Mouse (Mus musculus) lung, postnatal 10 days (tissue): ENCODE measurements around the gene Ryk.
"Not testable (repeated sequence)": the region's sequence is repeated elsewhere in the genome, so short reads cannot be mapped to it uniquely, and the experiment has no call there.

ENCODE experiments used
- DNase-seq: peaks from one replicate; pipeline ENCODE4 v3.0.0; 2021

The Ryk gene

GRCm38 (mm10) chr9:102907521-102908246, 73.0 kb downstream of the Ryk start:
- no peak for DNase-seq

- no peak for DNase-seq
Measured at GRCm38 (mm10) chr9:102911526-102911925, 76.8 kb downstream of the Ryk start.

GRCm38 (mm10) chr9:102912516-102913035, 77.9 kb downstream of the Ryk start:
- no peak for DNase-seq

DNA sequence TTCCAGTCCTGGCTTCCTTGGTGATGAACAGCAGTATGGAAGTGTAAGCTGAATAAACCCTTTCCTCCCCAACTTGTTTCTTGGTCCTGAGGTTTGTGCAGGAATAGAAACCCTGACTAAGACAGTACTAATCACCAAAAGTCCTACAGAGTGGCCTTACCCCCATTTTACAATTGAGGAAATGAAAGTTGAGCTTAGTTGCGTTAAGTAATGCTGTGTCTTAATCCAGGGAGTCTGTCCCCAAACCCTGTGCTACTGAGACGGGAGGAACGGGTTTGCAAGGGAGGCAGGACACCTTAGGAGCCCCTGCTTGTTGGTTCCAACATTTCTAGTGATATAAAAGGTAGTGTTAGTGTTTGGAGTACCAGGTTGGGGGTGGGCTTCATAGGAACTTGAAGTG, 78.9 kb downstream of the Ryk start:
- DNase-seq: not testable (repeated sequence)

DNA sequence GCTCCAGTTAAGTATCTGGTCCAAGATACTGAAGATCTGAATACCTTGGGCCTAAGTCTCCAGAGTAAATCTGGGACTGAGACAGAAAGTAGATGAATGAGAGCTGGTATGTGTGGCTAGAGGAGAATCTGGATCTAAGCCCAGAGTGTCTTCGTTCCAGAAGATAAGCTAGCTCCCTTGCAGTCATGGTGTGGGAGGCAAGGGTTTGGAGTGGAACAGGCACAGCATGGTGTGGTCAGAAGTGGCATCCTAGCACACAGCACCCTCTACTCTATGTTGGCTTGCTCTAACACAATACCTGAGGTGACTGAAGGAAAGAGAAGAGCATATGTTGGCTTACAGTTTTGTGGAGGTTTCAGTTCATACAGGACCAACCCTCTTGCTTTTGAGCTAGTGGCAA, 79.9 kb downstream of the Ryk start:
- DNase-seq: no peak

- no peak for DNase-seq
Measured at GRCm38 (mm10) chr9:102915292-102915854, 80.7 kb downstream of the Ryk start.

- peak; percentile 66 for DNase-seq
Measured at GRCm38 (mm10) chr9:102916076-102916475, 81.4 kb downstream of the Ryk start.

- no peak for DNase-seq
Measured at GRCm38 (mm10) chr9:102917532-102918129, 82.9 kb downstream of the Ryk start.

- no peak for DNase-seq
Measured at GRCm38 (mm10) chr9:102919486-102919885, 84.8 kb downstream of the Ryk start.

DNA sequence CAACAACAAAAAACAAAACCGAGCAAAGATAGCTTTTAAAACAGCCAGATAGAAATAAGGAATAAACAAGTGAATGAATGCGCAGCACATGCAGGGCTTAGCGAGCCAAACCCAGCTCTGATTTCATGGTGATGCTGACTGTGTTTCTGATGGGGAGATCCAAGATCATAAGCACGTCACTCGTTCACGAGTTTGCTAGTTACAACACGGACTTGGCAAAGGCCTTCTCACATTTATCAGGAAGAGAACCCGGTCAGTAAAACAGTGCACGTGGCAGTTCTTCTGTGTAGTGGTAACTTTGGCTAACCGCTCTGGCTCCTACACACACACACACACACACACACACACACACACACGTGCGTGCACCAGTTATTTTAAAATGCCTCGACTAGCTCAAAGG, 87.1 kb downstream of the Ryk start:
- peak; percentile 53 for DNase-seq

DNA sequence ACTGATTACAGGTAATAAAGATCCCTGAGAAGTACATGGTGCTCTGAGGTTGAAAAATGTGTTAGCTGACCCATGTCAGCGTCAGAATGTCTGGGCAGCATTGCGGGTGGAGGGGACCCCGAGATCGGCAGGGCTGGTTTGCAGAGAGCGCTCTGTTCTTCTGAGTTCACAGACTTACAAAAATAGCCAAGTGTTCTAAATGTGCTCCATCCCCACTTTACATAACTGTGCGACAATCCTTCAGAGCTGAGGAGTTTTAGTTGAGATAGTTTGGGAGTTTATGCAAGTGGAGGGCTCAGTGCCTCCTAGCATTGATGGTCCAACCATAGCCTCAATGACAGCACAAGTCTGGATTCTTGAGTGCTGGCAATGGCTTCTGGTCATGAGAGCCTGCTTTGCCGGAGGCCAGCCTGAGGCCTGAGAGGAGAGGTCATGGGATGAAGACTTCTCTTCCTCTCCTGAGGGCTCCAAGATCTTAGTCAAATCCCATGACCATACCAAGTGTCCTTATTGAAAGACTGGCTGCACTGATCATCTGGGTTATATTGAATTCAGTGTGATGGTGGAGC, 88.2 kb downstream of the Ryk start:
- no peak for DNase-seq

- no peak for DNase-seq
Measured at GRCm38 (mm10) chr9:102923836-102924235, 89.1 kb downstream of the Ryk start.

GRCm38 (mm10) chr9:102924627-102925316, 90.1 kb downstream of the Ryk start:
- no peak for DNase-seq

DNA sequence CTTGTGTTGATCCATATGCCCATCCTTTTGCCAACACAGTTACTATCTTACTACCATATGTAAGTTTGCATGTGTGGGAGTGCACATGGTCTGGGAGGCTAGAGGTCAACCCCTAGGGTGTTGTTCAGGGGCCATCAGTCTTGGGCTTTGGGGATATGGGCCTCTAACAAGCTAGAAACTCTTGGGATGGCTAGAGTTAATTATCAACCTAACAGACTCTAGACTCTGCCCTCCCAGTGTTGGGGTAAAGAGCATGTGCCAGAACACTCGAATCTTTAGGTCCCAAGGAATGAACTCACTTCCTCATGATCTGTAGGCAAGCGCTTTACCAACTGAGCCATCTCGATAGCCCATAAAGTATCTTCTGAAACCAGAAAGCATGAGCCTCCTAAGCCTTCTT, 91.4 kb downstream of the Ryk start:
- no peak for DNase-seq

DNA sequence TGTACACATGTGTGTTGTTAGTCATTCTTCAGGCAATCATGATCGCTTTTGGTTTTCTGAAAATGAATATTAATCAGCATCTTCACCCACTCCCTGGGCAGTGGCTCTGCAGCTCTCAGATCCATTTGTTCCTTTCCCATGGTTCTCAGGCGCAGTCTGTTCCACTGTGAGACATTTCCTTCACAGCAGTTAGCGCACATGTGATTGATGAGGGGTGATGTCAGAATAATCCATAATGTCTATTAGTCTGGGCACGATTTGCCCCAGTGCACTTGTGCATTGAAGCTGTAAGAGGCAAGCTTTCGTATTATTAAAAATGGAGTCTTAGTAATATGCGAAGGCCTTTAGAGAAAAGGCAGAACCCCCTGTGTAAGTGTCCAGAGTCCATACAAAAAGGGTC, 95.1 kb downstream of the Ryk start:
- no peak for DNase-seq

GRCm38 (mm10) chr9:102933925-102934721, 99.4 kb downstream of the Ryk start:
- peak; percentile 63 for DNase-seq

DNA sequence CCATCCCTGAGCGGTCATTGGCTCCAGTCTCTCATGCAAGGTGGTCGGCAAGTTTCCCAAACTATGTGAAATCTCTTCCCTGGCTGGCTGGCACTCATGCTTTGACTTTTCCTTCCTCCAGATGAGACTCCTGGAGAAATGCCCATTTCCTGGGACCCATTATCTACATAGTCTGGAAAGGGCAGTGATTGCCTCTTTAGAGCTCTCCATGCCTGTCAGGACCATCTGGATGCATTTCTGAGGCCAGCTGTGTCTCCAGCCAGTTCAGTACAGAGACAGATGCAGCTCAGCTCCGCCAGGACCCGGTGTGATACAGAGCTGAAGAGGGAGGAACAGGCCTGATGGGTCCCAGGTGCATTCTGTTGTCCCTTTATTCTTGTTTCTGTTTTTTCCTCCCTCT, 107.5 kb downstream of the Ryk start:
- peak; percentile 36 for DNase-seq

- DNase-seq: no peak
Measured at GRCm38 (mm10) chr9:102944891-102945290, 110.2 kb downstream of the Ryk start.

GRCm38 (mm10) chr9:102946469-102947015, 111.8 kb downstream of the Ryk start:
- no peak for DNase-seq

- no peak for DNase-seq
Measured at GRCm38 (mm10) chr9:102948706-102949105, 114.0 kb downstream of the Ryk start.

GRCm38 (mm10) chr9:102951091-102951994, 116.6 kb downstream of the Ryk start:
- peak; percentile 21 for DNase-seq
